Mouse (Mus musculus) cerebellum, adult 9-10 months (tissue): ENCODE measurements at regions not wholly inside any gene's neighbourhood (a gene's known extent, or its start where the extent isn't known, plus 50 kb on each side); places are given as distances from the start of the nearest gene placed in this dataset.
A peak's percentile ranks its signal among the peaks of the same experiment; 100 is the strongest.

Experiments used
- DNase-seq: peaks from one replicate; pipeline ENCODE4 v3.0.0; 2022

DNA sequence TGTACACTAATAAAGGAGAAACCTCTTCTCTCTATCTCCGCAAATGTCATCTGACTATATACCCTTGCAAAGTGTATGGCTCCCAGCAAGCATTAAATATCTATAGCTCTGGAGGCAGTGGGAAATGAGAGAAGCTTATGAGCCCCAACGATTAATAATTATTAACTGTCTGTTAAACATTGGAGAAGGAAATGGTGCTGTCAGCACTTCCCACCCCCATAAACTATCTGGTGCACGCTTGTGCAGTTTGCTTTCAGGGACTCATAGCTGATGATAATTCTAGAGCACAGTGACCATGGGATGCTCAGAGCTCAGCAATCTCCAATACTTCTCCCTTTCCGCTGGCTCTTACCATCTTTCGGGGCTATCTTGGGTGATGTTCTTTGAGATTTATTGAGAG lies 541.2 kb downstream of the Grxcr1 start:
- DNase-seq = no peak

DNA sequence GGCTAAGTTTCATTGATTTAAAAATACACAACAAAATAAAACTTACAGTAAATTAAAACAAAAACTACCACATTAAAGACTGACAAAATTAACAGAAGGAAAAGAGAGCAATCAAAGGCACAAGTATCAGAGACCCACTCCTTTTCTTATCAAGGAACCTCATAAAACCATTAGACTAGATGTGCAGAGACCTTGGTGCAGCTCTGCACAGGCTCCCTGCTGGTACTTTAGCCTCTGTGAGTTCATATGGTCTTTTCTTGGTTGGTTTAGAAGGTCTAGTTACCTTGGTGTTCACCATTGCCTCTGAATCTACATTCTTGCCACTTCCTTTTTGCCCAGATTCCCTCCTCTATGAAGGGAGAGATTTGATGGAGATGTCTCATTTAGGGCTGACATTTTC lies 544.2 kb downstream of the Grxcr1 start:
- DNase-seq = no peak

- no peak for DNase-seq
Measured at GRCm38 (mm10) chr5:68578496-68578895, 546.9 kb downstream of the Grxcr1 start.

GRCm38 (mm10) chr5:68592423-68592822 lies 560.8 kb downstream of the Grxcr1 start:
- no peak for DNase-seq

DNA sequence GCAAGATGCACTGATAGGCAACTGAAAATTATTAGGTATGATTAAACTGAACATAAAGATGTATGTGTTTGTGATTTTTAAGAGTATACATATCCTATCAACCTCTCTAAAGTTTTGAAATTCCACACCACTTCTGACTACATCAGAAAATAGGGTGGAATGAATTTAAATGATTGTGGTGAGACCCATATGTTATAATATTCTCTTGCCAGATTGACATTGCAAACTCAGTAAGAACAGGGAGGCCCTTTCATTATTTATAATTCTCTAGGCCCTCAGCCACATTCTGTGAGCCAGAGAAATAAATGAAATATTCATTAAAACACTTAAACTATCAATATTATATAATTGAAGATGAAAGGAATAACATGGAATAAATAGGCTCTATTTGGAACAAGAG lies 586.8 kb downstream of the Grxcr1 start:
- peak; percentile 13 for DNase-seq

DNA sequence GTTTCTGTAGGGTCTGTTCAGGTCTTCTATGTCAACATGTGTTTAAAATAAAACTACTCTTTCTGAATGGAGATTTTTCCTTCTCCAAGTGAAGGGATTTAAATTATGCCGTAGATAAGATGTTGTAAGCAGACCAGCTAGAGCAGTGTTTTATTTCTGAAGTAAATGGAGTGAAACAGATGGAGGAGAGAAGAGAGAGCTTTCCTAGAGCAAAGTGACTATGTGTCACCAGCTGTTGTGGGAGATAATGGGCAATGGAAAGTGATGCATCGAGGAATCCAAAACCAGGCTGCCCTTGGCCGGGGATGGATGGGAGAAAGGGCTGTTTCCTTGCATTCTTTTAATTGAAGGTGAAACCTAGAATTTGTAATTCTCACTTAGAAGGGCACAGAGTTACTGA lies 603.8 kb downstream of the Grxcr1 start:
- DNase-seq = no peak

- no peak for DNase-seq
Measured at GRCm38 (mm10) chr5:68672834-68673233, 641.2 kb downstream of the Grxcr1 start.

- DNase-seq = no peak
Measured at GRCm38 (mm10) chr5:68701342-68701741, 640.1 kb downstream of the Kctd8 start.

DNA sequence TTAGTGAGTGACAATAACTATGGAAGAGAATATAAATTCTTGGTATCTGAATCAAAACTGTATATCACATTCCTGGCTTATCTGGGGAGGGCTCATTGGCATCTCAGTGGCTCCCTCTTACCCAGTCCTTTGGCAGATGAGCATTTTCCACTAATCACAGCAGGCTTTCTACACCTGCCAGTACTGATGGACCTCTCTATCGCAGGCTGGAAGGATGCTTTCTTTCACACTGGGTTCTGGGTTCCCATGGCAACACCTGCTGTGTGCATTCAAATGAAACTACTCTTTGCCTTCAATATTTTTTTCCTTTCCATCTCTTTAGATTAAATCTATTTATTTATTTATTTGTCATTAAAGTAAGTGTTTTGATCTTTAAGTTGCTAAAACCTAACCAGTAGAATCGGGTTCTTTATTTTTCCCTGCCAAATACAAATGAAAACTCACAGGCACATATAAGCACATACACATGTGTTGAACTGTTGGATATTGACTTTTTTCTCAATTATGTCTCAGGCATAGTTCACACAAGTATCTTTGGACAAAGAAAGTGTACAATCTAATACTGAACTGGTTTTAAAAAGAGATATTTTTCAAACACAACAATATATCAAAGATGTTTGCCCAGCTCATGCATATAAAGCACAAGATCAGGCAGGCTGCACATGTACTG lies 635.9 kb downstream of the Kctd8 start:
- DNase-seq = peak; percentile 29

DNA sequence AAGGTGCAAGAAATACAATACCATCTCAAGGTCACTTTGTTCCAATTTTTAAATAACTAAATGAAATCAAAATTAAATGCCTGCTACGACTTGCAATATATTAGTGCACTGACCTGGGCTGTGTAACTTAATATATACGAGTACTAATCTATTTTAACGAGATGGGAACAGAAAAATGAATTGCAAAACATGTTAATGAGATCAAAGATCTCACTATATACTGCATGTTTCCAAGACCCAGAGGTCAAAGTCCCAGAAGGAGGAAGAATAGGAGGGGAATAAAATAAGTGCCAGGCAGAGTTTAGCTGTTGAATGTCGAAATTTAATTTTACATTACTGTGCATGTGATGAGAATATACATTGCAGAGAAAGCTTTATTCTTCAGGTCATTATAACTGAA lies 614.7 kb downstream of the Kctd8 start:
- no peak for DNase-seq

DNA sequence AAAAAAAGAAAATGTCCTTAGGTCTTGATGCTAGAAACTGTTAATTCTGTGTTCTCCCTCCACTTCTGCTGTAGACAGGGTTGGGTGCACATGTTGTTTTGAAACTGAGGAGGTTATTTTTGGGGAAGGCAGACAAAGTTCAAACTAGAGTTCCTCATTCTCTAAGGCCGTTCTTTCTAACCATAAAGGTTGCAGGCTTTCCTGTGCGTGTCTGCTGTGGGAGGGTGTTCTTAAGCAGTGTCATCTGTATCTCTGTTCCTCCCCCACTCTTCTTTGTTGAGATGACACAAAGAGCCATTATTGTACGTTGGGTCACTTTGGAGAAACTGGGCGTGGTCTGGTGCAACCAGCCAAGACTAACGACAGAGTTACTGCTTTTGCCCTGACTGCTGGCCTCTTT lies 606.3 kb downstream of the Kctd8 start:
- no peak for DNase-seq

DNA sequence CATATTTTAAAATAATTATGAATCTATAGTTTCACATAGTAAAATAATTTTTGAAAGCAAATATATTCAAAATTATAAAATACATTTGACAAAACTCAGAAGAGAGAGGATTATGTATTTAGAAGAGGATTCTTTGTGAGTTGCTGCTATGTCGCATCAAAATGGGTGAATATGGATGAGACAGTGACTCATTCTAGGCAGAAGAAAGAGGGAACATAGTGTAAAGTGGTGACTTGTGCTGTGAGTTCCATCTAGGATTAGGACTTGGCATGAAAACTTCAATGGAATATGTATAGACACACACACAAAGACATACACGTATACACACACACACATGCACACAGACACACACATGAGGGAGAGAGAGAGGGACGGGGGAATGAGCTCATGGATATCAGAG lies 591.0 kb downstream of the Kctd8 start:
- DNase-seq = no peak

- no peak for DNase-seq
Measured at GRCm38 (mm10) chr5:68753025-68753424, 588.5 kb downstream of the Kctd8 start.
